ENCODE assay signal across 12 mouse cellular contexts in the genomic region with DNA sequence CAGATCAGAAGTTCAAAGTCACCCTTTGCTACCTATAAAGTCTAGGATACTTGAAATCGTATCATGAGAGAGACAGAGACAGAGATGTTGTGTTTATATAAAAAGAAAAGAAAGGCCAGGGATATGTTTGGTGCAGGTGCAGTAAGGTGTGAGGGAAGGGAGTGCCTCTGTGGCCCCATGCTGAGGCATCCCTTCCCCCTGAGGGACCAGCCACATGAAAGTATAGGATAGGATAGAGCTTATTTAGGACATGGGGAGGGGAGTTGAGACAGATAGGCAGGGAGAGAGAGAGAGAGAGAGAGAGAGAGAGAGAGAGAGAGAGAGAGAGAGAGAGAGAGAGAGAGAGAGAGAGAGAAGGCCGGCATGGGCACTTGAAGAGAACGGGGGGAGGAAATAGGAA.
A peak's percentile ranks its signal among the peaks of the same experiment; 100 is the strongest.
DNase-seq lines count a peak whose midpoint lies in the region; ATAC-seq and TF ChIP-seq lines count a peak whose summit lies in the region.
"Had no signal": no experiment of that assay in that cellular context is flagged by ENCODE, and none has a peak within 500 bp of the region (broad histone marks: within the 10 kb centered on the region; RNA-seq: fewer than 3 reads in every experiment).

No protein-coding gene starts in this region.

- H3K36me3 ChIP-seq in heart, embryonic 12.5 days = no peaks in the 10 kb centered on the region
- no peaks in the 10 kb centered on the region for H3K36me3 ChIP-seq in neural tube, embryonic 12.5 days
- H3K36me3 ChIP-seq in limb, embryonic 11.5 days (ENCODE audit: control insufficient read depth, insufficient read depth, low read length) = no peaks in the 10 kb centered on the region

- H3K27me3 ChIP-seq in heart, embryonic 12.5 days (replicated peaks) = no peaks in the 10 kb centered on the region
- 0 out of 2 replicates have a peak, but pooled peaks cover 4% of the 10 kb centered on the region for H3K27me3 ChIP-seq in neural tube, embryonic 12.5 days (replicated peaks)
- H3K27me3 ChIP-seq in limb, embryonic 11.5 days (ENCODE audit: control insufficient read depth, insufficient read depth, low read length) = 0 out of 2 replicates have a peak, but pooled peaks cover 3% of the 10 kb centered on the region

- intact Hi-C loops in heart, postnatal 36 days (cut with DNase I) = loop anchor here (5.0 kb wide), 1 partner anchor 41 kb away; no protein-coding TSS in a partner anchor
- intact Hi-C loops in left cerebral cortex, adult 2 months (cut with DNase I) = no loop called here

- peaks cover 88% of the 10 kb centered on the region for H3K4me1 ChIP-seq in heart, embryonic 12.5 days (replicated peaks)
- peaks cover 43% of the 10 kb centered on the region for H3K4me1 ChIP-seq in neural tube, embryonic 12.5 days
- H3K4me1 ChIP-seq in limb, embryonic 11.5 days (ENCODE audit: control insufficient read depth, insufficient read depth, low read length) = peaks cover 10% of the 10 kb centered on the region; the same call in 1 of the 2 replicates

- no peak for DNase-seq in heart, postnatal 36 days
- no peak for DNase-seq in neural tube, embryonic 10.5 days (ENCODE audit: extremely low spot score, low spot score)
- no peak for DNase-seq in limb, embryonic 11.5 days (ENCODE audit: low spot score)
- DNase-seq in frontal cortex, postnatal 25 days (ENCODE audit: low spot score in 2 of 2) = no peak
- DNase-seq in Muller cell, postnatal 12 days (ENCODE audit: inconsistent ontology term) = no peak
- no peak for DNase-seq in left cerebral cortex, adult 2 months (ENCODE audit: extremely low spot score in 1 of 2, low spot score in 2 of 2)
- DNase-seq: B cell, adult 2 months; right cerebral cortex, postnatal 25 days; thymus, adult 2 months had no signal

- H3K4me3 ChIP-seq in heart, embryonic 12.5 days = peak overlapping the region; percentile 7; the same call in 1 of the 2 replicates
- H3K4me3 ChIP-seq in neural tube, embryonic 12.5 days = no peak overlapping the region
- no peak overlapping the region for H3K4me3 ChIP-seq in limb, embryonic 11.5 days (ENCODE audit: low read depth, low read length)
- H3K4me3 ChIP-seq in left cerebral cortex, adult 2 months = no peak overlapping the region

- WGBS in heart, embryonic 12.5 days = 8% methylated on average over 3 of the region's 3 CpGs
- WGBS in neural tube, embryonic 12.5 days = 12% methylated on average over 3 of the region's 3 CpGs
- 8% methylated on average over 3 of the region's 3 CpGs for WGBS in limb, embryonic 11.5 days

- TF ChIP-seq CTCF in left cerebral cortex, adult 2 months (IDR thresholded peaks at IDR 0.05) = no peak

- peak overlapping the region; percentile 62 for H3K4me2 ChIP-seq in heart, embryonic 12.5 days
- peak overlapping the region; percentile 44 for H3K4me2 ChIP-seq in neural tube, embryonic 12.5 days (replicated peaks)
- peak overlapping the region; percentile 24; the same call in 1 of the 2 replicates for H3K4me2 ChIP-seq in limb, embryonic 11.5 days (ENCODE audit: low read depth, severe bottlenecking)

- peak overlapping the region; percentile 5; the same call in 1 of the 2 replicates for H3K9ac ChIP-seq in heart, embryonic 12.5 days
- H3K9ac ChIP-seq in neural tube, embryonic 12.5 days = no peak overlapping the region
- no peak overlapping the region for H3K9ac ChIP-seq in limb, embryonic 11.5 days (ENCODE audit: low read length)
- H3K9ac ChIP-seq: liver, embryonic 14.5 days had no signal

- no peak overlapping the region for H3K27ac ChIP-seq in heart, embryonic 12.5 days (ENCODE audit: poor library complexity, severe bottlenecking)
- H3K27ac ChIP-seq in neural tube, embryonic 12.5 days = no peak overlapping the region
- no peak overlapping the region for H3K27ac ChIP-seq in limb, embryonic 11.5 days (replicated peaks; ENCODE audit: low read depth, low read length)
- H3K27ac ChIP-seq in left cerebral cortex, adult 2 months = no peak overlapping the region; the same call in 1 of the 2 replicates
- H3K27ac ChIP-seq: liver, embryonic 14.5 days had no signal

- no peaks in the 10 kb centered on the region for H3K9me3 ChIP-seq in heart, embryonic 12.5 days (replicated peaks)
- H3K9me3 ChIP-seq in neural tube, embryonic 12.5 days = no peaks in the 10 kb centered on the region
- no peaks in the 10 kb centered on the region for H3K9me3 ChIP-seq in limb, embryonic 11.5 days (ENCODE audit: control insufficient read depth, low read length)

- ATAC-seq in heart, embryonic 12.5 days (ENCODE audit: insufficient number of reproducible peaks, low FRiP score) = no peak
- no peak for ATAC-seq in neural tube, embryonic 12.5 days (ENCODE audit: low FRiP score, low read depth)
- no peak for ATAC-seq in limb, embryonic 11.5 days (ENCODE audit: insufficient number of reproducible peaks, low FRiP score, low TSS enrichment, low read depth)
